Mouse (Mus musculus) lung, postnatal 36 days (tissue): Measurements from ENCODE around the gene Prr14.
"Not testable (repeated sequence)": the region's sequence is repeated elsewhere in the genome, so short reads cannot be mapped to it uniquely, and the experiment has no call there.

Experiments used
- DNase-seq: peaks from one replicate; pipeline ENCODE4 v3.0.0; 2022; ENCODE audit warnings: mixed read lengths

The Prr14 gene

GRCm38 (mm10) chr7:127459311-127459710 lies at the start of gene Prr14:
Prr14 (plus strand) TSS chr7:127459611.
- DNase-seq = not testable (repeated sequence)

DNA sequence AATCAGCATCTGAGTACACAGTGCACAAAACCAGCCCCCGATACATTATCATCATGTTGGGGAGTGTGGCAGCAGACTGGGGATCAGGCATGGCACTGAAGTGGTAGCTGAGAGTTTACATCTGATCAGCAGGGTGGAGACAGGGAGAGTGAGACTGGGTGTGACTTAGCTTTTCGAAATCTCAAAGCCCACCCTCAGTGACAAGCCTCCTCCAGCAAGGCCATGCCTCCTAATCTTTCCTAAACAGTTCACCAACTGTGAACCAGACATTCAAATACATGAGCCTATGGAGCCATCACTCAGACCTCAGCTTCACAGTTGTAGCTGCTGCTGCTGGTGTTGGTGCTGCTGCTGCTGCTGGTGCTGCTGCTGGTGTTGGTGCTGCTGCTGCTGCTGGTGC lies 48.0 kb upstream of the Prr14 start:
- DNase-seq = no peak

DNA sequence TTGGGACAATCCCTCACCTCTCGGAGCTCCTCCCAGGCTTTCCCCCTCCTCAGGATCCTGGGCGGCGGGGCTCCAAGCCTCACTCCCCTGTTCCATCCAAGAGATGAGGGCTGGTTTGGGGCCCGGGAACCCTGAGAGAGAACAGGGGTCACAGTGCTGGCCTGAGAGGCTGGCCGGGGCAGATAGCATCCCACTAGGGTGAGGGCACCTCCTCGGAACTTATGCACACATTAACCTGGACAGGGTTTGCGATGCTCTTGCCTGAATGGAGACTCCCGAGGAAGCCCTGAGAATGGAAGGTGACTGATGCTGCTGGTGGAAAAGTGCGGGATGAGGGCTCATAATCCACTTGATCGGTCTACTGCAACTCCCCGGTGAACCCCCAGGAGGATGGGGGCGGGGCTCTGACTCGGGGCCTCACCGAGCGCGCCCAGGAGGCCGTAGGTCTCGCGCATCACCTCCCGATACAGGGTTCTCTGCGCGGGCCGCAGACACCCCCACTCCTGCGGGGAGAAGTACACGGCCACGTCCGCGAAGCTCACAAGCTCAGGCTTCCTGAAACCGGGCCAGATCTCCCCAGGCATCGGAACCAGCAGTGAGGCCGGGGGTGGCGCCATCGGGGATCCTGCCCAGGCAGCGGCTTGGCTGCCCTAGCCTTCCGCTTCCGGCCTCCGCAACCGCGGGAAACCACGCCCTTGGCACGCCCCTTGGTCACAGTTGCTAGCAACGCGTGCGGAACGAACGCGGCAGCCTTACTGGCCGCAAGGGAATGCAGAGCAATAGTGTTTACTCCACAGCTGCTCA lies 37.8 kb upstream of the Prr14 start, which contains the start of gene Zfp688:
TSS of gene Zfp688 (minus strand) at position 681 of the 804 bp plus-strand sequence.
- peak; percentile 98 for DNase-seq

DNA sequence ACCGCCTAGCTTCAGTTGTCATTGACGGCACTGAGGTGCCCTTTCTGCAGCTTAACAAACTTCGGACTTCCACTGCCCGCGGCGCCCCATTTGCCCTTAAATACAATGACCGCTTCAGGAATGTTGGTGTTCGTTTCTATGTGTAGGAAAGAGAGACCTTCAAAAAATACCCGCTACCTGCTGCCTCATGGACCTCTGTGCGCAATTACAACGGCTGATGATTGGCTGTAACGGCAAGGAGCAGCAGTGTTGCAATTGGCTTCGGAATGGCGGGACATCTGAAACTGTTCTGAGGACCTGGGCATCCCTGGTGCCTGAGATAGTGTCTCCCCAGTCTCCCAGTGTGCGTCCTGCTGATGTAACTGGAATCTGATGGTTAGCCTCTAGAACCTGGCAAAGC lies 37.2 kb upstream of the Prr14 start:
- DNase-seq = peak; percentile 24

DNA sequence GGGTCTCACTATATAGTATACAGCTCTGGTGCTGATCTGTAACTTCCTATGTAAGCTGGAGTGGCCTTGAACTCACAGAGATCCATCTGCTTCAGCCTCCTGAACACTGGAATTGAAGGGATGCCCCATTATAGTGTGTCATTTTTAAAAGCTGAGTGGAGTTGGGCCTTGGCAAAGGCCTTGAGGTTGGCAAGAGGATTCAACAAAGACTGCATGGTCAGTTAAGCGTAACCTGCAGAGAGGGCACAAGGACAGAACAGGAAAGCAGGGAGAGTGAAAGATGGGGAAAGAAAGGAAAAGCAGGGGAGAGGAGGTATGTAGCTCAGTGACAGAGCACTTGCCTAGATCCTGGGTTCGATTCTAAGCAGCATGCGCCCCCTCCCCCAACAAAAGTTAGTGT lies 34.1 kb upstream of the Prr14 start:
- DNase-seq = no peak

- no peak for DNase-seq
Observed at GRCm38 (mm10) chr7:127425911-127426310, 33.5 kb upstream of the Prr14 start.

- peak; percentile 79 for DNase-seq
Observed at GRCm38 (mm10) chr7:127426354-127426753, 33.1 kb upstream of the Prr14 start.

GRCm38 (mm10) chr7:127435206-127435605 lies 24.2 kb upstream of the Prr14 start:
- DNase-seq = no peak

DNA sequence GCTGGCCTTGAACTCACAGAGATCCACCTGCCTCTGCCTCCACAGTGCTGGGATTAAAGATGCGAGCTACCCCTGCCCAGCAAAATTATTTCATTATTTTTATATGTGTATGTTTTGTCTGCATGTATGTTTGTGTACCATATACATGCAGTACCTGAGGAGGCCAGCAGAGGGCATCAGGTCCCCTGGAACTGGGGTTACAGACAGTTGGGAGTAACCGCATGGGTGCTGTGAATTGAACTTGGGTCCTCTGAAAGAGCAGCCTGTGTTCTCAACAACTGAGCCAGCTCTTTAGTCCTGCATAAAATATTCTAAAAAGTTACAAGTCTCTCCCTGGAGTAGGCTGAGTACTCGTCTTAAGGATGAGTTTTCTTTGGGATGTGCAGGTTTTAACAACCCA lies 21.7 kb upstream of the Prr14 start:
- DNase-seq = peak; percentile 16

GRCm38 (mm10) chr7:127443976-127444375 lies 15.4 kb upstream of the Prr14 start:
- DNase-seq = no peak

GRCm38 (mm10) chr7:127448521-127449300 lies 10.7 kb upstream of the Prr14 start, which contains the start of gene Zfp689:
Zfp689 (minus strand) TSS chr7:127449158.
- peak; percentile 99 for DNase-seq

DNA sequence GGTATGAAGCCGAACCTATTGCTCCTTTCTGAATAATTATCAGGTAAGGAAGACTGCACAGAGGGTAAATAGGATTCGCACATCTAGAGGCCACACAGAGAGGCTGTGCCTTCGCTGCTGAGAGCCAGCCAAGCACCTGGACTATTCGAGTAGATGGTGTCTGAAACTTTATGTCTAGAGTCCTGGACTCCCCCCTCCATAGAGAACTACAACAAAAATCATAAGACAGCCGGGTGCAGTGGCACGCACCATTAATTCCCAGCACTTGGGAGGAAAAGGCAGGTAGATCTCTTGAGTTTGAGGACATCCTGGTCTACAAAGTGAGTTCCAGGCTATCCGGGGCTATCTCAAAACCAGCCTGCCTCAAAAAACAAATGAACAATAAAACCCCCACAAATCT lies 9.4 kb upstream of the Prr14 start:
- DNase-seq = no peak

DNA sequence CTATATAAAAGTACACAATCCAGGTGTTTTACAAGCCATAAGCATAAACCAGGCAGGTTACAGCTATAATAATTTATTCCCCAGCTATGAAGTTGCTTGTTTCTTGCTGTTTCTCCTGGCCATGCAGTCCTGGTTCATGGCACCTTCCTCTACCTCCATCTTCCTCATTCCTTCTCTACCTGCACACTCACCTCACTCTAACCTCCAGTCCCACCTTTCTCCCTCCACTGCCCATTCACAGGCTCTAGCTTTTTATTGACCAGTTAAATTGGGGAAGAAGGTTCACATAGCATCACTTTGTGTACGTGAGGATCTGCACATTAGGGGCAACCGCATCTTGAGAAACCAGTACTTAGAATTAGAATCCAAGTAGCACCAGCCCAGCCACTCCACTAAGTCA lies 6.4 kb upstream of the Prr14 start:
- DNase-seq = no peak

DNA sequence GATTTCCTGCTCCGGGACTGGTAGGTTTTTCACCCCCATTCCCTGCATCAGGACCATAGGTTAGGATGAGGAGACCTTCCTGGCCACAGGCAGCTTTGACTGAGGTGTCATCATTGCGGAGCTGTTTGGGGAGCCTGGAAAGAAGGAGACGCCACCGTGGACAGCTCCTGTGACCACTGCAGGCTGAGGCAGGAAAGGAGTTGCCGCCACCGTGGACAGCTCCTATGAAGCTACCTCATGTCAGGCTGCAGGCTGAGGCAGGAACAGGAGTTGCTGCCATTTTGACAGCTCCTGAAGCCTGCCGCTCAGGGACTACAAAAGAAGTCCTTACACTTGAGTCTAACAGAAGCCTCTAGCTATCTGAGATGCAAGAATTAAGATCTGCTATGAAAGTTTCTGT lies 4.5 kb upstream of the Prr14 start:
- no peak for DNase-seq

DNA sequence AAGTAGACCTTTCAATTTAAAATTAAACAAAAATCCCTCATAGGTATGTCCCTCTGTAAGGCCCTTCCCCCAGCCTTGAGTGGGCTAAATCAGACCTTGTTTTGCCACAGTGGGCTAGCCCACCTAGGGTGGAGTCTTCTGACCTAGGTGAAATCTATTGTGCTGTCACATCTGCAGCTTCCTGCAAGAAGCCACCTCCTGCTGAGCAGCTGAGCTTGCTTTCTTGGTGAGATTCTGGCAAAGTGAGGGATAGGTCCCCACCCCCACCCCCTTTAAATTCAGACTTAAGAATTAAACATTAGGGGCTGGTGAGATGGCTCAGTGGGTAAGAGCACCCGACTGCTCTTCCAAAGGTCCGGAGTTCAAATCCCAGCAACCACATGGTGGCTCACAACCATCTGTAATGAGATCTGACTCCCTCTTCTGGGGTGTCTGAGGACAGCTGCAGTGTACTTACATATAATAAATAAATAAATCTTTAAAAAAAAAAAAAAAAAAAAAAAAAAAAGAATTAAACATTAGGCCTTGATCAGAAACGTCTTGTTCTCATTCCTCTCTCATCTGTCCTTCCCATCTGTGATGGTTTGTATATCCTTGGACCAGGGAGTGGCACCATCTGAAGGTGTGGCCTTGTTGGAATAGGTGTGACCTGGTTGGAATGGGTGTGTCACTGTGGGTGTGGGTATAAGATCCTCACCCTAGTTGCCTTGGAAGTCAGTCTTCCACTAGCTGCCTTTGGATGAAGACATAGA lies 864 bp upstream of the Prr14 start:
- not testable (repeated sequence) for DNase-seq

- DNase-seq = no peak
Observed at GRCm38 (mm10) chr7:127465191-127465590, 5.8 kb downstream of the Prr14 start.

GRCm38 (mm10) chr7:127465670-127466069 lies 6.3 kb downstream of the Prr14 start:
- DNase-seq = not testable (repeated sequence)

GRCm38 (mm10) chr7:127466606-127467005 lies 7.2 kb downstream of the Prr14 start:
- DNase-seq = no peak

DNA sequence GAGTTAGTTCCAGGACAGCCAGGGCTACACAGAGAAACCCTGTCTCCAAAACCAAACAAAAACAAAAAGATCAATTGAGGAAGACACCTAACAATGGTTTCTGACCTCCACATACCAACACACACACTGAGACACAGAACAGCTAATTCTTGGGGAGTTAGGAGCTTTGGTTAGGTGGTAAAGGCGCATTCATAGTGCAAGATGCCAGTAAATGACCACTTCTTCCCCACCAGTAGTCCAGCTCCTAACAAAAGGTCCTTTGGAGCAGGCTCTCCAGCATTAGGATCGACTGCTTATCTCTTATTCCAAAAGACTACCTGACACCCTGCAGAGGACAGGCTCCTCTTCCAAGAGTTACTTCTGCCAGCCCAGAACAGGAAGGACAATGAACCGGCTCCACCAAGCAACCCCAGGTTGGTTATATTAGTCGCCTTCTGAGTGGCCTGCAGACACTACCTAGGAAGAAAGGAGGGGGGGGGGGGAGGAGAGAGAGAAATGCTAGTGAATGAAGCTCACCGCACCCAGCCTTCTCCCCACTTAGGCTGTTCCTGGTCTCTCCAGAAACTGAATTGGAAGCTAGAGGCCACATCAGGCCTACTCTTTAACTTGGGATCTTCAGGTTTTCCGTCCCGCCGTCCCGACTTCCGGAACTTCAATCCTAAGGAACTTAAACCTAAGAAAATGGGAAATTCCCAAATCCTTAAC lies 10.8 kb downstream of the Prr14 start:
- DNase-seq = peak; percentile 42

DNA sequence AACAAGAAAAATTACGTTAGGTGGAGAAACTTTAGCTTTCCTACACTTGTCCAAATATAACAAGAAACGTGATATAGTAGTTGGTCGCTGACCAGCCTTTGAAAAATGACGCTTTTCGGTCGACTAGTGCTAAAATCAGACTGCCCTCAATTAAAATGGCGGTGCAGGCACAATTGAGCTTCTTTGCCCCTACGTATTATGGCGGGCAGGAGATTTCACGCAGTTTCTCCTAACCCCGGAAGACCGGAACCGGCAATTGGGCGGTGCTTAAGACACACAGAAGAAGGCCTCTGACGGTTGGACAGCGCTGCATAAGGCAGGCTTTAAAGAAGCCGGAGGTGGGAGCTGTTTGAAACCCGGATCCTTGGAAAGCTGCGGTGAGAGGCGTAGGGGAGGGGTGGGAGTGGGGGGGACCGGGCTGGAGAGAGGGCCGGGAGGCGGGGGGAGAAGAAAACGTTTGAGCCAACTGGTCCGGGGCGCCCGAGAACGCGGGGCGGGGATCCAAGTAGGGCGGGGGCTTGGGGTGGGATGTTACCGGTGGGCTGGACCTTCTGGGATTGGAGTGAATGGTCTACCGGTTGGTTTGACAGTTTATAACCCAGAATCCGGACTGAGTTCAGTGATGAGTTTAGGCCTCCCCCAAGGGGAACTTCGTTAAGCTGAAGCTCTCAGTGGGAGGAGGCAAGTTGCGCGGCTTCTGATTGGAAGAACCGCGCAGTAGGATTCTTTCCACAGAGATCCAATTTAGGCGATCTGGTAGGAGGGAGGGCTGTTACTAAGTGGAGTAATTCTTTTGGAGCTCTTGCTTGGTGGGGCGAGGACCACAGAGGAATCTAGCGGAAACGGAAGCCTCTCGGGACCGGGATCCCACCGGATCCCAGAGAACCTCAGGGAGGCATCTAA lies 11.6 kb downstream of the Prr14 start:
- DNase-seq = peak; percentile 97

- DNase-seq = no peak
Observed at GRCm38 (mm10) chr7:127471646-127472010, 12.2 kb downstream of the Prr14 start.
